Mouse (Mus musculus) T-helper 2 cell (primary cell): ENCODE measurements around the gene Tspan9.

ENCODE experiments used
- in situ Hi-C: fragments of 300-600 bp; cut with MboI, MseI; formaldehyde crosslinking; loops from one replicate; pipeline ENCODE4 v1.15.1; 2025; ENCODE audit warnings: high pct_unique_total_duplicates

The Tspan9 gene

GRCm38 (mm10) chr6:128039077-128039766, 104.2 kb downstream of the Tspan9 start:
- in situ Hi-C loops: no loop called here

- in situ Hi-C loops: no loop called here
Measured at GRCm38 (mm10) chr6:128038568-128038967, 104.8 kb downstream of the Tspan9 start.

- in situ Hi-C loops: no loop called here
Measured at GRCm38 (mm10) chr6:128036597-128036996, 106.8 kb downstream of the Tspan9 start.

- in situ Hi-C loops: no loop called here
Measured at GRCm38 (mm10) chr6:128035930-128036309, 107.5 kb downstream of the Tspan9 start.

DNA sequence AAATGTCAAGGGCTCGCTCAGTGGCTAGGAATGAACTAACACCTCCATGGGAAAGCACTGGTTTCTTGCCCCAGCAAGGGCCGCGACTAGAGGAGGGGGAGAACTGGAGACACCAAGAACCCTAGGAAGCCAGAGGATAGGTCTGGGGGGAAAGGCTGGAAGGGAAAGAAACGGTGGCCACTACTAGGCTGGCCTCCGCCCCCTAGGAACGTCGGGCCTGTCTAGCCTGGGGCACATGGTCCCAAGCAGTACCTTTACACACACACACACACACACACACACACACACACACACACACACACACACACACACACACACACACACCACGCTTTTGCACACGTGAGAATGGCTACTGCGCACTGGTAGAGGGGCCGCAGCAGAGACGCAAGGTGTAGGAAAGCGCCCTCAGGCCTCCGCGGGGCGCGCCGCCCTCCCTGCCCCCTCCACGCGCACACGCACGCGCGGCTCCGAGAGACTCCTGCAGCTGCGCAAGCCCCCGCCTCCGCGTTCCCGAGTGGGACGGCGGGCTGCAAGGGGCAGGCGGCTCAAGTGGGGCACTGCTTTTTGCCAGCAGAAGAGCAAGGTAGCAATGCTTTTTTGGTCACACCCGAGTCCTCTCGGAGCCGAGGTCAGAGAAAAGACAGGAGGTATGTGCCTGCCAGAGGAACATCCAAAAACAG, 108.0 kb downstream of the Tspan9 start:
- in situ Hi-C loops: no loop called here

GRCm38 (mm10) chr6:128034317-128035249, 108.8 kb downstream of the Tspan9 start:
- in situ Hi-C loops: no loop called here

DNA sequence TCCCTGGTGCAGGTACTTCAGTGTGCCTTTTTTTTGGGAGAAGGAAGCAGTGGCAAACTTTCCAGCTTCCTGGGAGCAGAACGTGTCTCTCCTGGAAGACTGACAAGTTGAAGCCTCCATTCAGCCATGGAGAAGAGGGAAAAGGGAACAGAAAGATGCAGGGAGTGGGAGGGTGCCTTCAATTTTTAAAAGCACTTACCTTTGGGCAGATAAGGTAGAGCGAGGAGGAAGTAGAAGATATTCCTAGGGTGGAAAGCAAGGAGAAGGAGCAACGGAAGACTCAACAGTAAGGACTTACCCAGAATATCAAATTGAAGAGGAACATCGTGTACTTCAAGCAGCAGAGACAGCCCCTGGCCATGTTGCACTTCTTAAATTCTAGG, 109.5 kb downstream of the Tspan9 start:
- in situ Hi-C loops: no loop called here

- in situ Hi-C loops: no loop called here
Measured at GRCm38 (mm10) chr6:128033172-128033867, 110.1 kb downstream of the Tspan9 start.

DNA sequence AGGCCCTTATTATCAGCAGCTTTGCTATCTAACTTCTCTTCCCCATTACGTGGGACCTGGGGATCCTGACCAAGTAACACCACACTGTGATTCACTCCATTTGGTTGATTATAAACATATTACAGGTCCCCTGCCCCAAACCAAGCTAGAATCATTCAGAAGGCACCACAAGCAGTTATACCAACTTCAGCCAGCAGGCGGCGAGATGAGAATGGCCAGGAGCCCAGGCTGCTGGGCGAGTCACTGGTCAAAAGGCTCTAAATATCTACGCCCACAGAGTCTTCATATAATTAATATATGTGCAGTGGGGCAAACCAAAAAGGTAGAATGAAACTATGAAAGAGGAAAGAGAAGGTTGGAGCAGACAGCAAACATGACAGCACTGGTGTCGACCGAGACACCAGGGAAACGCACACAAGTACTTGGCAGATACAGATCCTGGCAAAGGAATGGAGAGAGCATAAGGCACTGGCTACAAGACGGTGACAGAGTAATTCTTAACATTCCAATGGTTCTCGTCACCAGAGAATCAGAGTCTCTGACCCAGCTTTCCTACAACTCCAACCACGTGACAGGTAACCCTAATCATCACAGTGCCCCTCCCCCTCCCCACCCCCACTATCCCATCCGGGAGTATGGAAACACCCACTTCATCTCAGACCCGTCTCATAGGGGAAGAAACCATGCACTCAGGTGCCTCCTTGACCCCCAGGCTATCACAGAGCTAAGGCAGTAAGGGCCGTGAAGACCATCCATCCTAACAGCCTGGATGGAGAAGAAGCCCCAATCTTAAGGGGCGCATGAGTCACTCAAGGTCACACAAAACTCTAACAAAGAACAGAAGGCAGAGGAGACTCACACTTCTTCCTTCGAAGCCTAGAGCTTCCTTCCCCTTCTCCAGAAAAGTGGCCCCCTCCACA, 110.9 kb downstream of the Tspan9 start:
- in situ Hi-C loops: no loop called here

- in situ Hi-C loops: no loop called here
Measured at GRCm38 (mm10) chr6:128031584-128031983, 111.8 kb downstream of the Tspan9 start.

DNA sequence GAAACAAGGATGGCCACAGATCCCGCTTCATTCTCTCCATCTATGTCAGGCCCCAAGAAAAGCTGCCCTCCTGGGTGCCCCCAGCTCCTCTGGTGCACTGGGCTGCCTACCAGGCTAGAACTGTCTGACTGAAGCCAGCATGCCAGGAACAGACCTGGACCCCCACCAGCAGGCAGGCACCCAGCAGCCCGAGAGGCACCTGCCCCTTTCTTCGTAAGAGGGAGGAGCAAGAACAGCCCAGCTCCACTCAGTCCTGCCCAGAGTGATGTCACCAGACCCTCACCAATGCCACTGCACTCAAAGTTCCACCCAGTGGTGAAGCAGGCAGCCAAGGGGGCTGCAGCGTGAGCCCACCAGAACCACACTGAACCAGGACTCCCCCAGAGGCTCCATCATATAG, 112.3 kb downstream of the Tspan9 start:
- in situ Hi-C loops: no loop called here

DNA sequence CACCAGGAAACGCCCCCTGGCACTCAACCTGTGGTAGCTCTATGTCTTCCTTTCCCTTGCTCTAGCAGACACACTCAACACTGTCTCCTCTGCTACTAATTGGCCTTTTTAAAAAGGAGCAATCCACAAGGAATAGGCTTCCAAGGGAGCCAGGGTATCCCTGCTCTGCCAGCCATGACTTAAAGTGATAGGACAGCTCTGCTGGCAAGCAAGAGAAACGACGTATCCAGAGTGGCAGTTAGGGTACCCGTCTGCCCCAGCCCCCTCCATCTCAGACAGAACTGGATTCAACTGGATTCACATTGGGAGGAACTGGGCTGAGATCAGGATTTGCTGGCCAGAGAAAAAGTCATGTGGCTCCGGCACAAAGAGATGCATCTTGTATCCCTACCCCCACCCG, 112.9 kb downstream of the Tspan9 start:
- in situ Hi-C loops: no loop called here

- in situ Hi-C loops: no loop called here
Measured at GRCm38 (mm10) chr6:128029517-128030348, 113.7 kb downstream of the Tspan9 start.

- in situ Hi-C loops: no loop called here
Measured at GRCm38 (mm10) chr6:128028116-128028940, 115.1 kb downstream of the Tspan9 start.

DNA sequence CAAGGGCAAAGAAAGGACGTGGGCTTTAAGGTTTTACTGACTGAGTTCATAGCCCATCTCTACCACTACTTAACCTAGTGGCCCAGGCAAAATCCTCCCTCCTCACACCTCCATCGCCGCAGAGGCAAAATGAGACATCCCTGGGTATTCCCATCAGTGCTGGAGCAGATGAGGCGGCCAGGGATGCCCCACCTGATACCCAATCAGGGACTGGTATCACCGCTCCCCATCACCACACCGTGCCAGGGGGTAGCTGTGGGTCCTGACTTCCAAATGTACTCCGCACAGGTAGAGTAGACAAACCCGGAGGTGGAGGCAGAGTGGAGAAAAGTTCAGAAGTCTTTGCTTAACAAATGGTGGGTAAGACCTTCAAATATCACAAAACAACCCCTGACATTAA, 117.4 kb downstream of the Tspan9 start:
- in situ Hi-C loops: no loop called here

DNA sequence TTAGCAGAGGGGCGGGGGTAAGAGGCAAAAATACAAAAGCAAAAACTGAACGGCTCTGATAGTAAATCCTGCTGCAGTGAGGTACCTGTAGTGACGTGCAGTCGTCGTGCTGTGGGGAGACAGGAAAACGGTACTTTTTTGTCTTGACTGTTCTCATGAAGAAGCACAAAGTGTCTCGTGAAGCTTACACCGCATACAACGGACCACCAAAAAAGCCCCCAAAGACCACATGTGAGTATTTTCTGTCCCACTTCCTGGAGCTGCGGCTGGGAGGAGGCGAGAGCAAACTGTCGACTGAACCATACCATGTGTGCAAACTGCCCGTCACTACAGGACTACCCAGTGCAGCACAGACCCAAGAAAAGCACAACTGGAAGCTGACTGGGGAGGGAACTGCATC, 117.8 kb downstream of the Tspan9 start:
- in situ Hi-C loops: no loop called here

- in situ Hi-C loops: no loop called here
Measured at GRCm38 (mm10) chr6:128022207-128022606, 121.2 kb downstream of the Tspan9 start.

GRCm38 (mm10) chr6:128021931-128022202, 121.5 kb downstream of the Tspan9 start:
- in situ Hi-C loops: no loop called here
